Mouse (Mus musculus) T-helper 2 cell (primary cell): Measurements from ENCODE around the gene Crybg2.

ENCODE experiments used
- in situ Hi-C: fragments of 300-600 bp; cut with MboI, MseI; formaldehyde crosslinking; loops from one replicate; pipeline ENCODE4 v1.15.1; 2025; ENCODE audit warnings: high pct_unique_total_duplicates

Crybg2 gene

DNA sequence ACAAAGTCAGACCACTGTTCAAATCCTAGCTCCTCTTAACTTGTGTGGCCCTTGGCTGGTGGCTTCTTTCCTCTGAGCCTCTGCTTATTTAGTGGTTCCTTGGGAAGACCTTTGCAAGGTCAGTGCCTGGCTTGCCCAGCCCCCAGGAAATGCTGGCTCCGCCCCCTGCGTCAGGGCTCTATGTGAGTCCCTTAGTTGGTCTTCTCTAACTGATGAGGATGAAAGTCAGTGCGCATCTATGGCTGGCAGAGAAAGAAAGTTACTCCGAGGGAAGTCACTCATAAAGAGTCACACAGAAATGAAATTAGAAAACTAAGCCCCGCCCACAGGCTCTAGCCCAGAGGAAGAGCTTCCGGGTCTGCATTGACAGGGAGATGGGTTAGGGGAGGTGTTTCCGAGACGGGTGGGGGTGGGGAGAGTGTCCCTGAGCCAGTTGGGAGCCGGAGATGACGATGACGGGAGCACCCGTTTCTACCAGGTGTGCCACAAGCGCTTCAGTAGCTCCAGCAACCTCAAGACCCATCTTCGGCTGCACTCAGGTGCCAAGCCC is 2.4 kb upstream of the Crybg2 start:
- in situ Hi-C loops: no loop called here

DNA sequence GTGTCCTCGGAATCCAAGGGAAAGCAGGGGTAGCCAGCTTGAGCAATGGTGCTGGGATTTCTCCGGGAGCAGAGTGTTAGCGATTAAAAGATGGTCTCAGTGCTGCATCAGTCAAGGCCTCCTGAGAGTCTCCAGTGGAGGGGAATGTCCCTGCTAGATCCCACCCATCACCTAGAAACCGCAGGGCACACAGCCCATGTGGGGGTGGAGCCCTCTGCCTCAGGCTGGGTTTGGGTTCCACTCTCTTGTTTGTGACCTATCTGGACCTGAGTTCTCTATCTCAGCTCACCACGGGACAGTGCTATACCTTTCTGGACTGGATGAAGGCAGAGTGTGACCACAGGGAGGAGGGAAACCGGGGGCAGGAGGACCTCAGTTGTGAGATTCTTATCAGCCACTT is 1.7 kb upstream of the Crybg2 start:
- in situ Hi-C loops: no loop called here

DNA sequence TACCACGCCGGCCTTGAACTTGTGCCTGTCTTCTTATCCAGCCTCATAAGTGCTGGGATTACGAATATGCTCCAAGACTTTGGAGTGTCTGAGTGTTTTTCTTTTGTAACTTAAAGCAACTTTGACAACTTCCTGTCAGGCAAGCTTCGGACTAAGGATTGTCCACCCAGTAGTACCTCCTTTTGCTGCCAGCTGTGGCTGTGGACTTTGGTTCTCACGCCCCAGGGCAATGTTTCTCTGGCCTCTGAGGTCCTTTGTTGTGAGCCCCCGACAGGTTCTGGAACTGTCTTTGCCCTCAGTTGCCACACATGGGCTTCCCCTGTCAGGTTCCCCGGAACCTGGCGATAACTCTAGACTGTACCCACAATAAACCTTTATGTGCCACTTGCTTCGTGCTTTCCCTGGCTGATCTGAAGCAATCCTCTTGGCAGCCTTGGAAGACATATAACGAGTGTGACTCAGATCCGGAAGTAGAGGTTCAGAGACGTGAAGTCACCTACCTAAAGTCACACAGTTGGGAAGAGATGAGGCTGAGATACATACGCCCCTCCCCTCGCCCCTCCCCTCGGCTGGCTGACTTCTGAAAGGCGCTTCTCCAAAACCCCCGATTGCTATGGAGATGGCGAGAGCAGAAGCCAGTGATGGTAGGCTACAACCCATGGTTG is 683 bp downstream of the Crybg2 start:
- in situ Hi-C loops: no loop called here

DNA sequence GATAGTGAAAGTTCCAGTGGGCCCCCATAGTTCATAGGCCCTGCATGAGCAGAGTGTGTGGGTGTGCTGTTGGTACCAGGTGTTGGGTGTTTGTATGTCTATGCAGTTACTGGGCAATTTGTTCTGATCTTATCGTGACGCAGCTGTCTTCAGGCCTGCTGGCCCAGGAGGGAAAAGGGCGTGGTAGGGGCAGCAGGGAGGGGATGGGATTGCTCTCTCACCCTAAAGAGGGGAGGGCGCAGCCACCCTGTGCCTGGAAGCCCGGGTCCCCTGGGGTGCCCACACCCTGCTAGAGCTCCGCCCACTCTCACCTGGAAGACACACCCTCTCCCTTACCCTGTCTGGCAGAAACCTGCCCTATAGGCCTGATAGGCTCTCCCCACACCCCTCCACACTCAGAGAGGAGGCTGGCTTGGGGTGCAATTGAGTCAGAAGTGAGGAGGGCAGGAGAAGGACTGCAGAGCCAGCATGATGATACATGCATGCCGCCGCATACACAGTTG is 1.4 kb downstream of the Crybg2 start:
- in situ Hi-C loops: no loop called here

DNA sequence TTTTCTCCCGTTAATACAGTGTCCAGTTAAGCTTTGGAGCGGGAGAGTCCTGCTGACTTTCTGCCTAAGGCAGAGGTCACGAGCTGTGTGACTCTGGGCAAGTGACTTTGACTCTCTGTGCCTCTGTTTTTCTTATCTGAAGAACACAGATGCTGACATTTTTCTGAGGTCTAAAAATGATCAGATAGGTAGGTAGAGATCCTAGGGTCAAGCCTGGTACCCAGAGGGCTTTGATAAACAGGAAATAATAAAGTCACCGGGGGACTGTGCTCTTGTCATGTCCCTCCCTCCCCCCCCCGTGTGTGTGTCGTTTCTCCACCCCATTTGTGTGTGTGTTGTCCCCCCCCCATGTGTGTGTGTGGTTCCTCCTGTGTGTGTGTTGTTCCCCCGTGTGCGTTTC is 1.9 kb downstream of the Crybg2 start:
- in situ Hi-C loops: no loop called here

DNA sequence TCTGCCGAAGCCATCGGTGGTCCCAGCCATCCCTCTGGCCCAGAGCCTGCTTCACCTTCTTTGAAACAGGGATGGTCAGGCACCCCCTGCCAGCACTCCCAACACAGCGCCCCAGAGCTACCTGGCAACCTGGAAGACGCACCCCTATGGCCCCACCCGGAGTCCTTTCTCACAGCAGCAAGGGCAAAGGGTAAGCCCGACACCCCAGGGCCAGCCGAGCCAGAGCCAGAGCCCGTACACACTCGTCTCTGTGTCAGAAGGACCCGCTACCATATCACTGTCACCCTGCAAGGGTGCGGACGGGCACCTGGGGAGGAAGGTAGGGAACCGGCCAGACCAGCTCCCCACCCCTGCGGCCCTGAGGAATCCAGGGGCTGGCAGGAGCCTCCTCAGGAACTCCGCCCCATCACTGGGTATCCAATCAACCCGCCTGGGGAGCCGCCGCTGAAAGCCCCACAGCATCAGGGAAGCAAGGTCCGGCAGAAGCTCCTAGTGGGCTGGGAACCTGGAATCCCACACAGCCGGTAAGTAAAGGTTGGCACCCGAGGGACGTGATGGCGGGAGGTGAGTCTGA is 4.9 kb downstream of the Crybg2 start:
- in situ Hi-C loops: no loop called here

DNA sequence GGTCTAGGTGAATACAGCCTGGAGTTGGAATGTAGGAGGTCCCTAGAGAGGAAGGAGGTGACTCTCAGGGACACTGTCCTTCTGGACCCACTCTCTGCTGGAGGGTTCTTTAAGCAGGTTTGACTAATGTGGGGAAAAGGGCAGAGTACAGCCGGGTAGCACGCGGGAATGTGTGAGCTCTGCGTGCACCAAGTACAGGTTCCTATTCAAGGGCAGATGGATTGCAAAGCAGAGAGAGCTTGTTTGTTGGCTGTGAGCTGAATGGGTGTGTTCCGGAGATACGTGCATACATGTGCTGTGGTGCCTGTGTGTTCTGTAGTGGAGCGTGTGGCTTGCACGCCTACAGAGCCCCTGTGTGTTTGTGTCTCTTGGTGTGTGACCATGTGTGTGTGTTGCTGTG is 6.8 kb downstream of the Crybg2 start:
- in situ Hi-C loops: no loop called here

DNA sequence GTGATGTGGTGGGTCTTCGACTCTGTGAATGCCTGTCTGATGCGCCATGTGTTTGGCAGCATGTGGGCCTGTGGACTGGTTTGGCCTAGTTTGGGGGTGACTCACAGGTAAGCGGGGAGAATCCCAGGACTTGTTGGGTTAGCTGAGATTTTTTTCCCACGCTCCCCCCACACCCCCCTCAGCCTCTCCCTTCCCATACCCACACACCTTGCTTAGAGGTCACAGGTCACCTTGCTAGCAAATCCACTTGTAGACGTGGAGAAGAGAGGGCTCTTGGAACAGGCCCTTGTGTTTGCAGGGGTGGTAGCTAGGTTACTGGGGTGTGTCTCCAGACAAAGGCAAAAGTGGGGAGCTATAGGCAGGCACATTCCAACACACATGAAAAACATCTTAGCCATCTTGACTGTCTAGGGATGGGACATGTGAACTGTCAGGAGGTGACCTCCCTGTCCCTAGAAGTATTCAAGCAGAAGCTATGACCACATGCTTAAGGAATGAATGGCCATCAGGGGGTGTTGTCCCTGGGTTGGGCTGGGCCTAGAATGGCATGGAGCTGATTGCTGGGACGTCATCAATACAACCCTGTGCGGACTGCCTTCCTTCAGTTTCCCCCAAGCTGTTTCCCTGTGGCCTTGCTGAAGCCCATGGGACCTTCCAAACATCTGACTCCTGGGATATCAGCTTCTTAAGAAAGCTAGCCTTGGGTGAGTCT is 7.4 kb downstream of the Crybg2 start:
- in situ Hi-C loops: no loop called here

DNA sequence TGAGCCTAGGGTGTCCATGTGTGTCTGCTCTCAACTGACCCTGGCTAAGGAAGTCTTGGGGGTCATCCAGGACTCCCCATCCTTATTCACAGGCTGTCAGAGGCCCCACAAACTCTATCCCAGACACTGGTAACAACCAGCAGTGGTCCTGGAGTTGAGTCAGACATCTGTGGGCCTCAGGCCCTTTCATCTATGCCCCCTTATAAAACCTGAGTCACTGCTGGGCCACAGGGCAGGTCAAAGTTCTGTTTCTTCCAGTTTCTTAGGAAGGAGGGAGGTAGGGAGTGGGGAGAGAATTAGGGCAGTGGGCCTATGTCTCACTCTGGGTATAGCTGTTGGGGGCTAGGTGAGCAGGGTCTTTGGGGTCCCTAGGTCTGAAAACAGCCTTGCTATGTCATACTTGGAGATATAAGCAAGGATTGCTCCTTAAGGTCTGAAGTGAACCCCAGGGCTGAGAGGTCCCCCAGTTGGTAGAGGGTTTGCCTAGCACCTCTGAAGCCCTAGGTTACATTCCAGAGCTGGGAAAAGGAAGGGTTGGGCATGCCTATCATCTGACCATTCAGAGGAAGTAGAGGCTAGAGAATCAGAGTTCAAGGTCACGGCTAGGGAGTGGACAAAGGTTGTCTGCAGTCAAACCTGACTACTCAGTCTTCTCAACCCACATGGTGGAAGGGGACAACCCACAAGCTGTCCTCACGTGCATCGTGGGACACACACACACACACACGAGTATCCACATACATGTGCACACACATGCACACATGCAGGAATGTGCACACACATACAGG is 8.4 kb downstream of the Crybg2 start:
- in situ Hi-C loops: no loop called here

DNA sequence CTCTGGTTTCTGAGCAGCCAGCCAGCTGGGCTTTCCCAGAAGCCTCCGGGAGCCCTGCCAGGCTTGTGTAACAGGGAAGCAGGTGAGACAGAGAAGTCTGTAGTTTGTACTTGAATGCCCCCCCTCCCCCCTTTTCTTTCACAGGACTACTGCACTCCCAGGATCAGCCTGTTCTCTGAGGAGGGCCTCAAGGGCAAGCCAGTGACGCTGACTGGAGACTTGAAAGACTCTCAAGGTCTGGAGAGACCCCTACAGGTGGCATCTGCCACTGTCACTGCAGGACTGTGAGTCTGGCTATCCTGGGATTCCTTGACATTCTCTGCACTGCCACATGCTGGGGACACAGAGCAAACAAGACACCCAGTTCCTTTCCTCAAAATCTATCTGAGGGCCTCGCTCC is 18.1 kb downstream of the Crybg2 start:
- in situ Hi-C loops: no loop called here

DNA sequence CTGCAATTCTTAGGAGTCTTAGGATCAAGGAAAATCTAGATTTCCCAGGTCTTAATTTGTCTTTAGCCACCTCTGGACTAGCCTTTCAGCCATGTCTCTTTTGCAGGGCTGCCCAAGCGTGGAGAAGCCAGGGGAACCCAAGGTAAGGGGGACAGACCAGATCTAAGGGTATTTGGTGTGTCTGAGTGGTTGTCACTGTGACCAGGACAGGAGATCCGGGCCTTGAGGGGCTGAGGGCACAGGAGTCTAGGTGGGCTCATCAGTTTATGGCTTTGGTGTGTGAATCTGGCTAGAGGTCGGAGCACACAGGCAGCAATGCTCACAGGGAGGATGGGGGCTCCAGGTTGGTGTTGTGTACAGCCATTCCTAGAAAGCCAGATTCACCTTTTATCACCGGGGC is 20.1 kb downstream of the Crybg2 start:
- in situ Hi-C loops: loop anchor here (5.0 kb wide), 1 partner anchor 43 kb away; no protein-coding TSS in a partner anchor

DNA sequence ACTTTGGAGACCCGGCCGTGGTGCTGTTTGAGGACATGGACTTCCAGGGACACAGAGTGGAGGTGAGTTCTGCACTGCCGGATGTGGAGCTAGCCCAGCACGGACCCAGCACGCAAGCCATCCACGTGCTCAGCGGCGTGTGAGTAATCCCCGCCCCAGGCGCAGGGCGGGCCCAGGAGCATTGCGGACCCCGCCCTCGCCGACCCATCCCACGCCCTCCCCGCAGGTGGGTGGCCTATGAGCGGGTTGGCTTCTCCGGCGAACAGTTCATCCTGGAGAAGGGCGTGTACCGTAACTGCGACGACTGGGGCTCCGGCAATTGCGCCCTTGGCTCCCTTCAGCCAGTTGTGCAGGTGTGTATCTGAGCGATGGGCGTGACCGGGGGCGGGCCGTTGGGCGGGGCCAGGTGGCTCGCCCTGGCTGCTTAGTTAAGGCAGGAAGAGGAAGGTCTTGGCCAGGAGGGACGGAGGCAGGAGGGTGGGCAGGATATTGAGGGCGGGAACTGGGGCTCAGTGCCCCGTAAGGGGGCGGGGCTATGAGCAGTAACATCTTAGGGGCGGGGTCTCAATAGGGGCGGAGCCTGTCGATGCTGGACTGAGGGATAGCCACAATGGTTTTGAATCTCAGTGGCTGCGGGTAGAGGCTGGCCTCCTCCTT is 21.2 kb downstream of the Crybg2 start:
- in situ Hi-C loops: loop anchor here (5.0 kb wide), 1 partner anchor 45 kb away; no protein-coding TSS in a partner anchor

DNA sequence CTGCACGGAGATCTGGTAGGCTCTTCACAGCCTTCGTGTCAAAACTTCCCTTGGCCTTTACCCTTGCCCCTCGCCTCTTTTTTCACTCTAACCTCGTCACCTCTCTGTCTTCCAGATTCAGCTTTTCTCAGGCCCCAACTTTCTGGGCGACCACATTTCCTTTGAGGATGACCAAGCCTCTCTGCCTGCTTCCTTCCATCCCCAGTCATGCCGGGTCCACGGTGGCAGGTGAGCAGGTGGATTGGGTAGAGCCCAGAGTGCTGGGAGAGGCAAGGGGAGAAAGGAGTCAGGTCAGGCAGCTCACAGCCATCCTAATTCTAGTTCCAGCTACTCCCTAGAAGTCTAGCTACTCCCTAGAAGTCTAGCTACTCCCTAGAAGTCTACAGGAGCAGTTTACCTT is 21.8 kb downstream of the Crybg2 start:
- in situ Hi-C loops: loop anchor here (5.0 kb wide), 1 partner anchor 45 kb away; no protein-coding TSS in a partner anchor

DNA sequence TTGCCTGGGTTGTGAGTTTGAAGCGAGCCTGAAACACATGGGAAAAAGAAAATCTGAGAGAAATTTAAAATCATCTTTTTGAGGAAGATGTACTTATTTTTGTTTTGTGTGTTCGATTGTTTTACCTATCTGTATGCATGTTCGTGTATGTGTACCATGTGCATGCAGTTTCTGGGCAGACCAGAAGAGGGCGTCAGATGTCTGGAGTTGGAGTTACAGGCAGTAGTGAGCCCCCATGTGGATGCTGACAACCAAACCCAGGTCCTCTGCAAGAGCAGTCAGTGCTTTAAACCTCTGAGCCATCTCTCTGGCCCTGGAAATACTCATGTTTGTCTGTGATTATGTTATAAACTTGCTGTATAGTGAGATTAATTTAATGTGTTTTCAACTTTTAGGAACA is 24.4 kb downstream of the Crybg2 start:
- in situ Hi-C loops: loop anchor here (5.0 kb wide), 1 partner anchor 48 kb away; no protein-coding TSS in a partner anchor

DNA sequence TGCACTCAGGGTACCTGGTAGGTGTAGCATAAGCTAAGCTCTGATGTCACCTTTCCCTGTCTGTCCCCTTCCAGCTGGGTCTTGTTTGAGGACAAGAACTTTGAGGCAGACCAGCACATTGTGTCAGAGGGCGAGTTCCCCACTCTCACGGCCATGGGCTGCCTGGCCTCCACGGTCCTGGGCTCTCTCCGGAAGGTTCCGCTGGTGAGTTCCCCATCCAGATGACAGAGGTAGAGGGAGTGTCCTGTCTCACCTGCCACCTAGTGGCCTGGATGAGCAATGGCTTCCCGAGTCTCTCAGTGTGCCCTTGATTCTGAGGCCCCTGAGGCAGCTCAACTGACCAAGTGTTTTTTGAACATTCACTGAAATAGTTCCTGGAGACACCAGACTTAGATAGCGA is 26.8 kb downstream of the Crybg2 start:
- in situ Hi-C loops: no loop called here

DNA sequence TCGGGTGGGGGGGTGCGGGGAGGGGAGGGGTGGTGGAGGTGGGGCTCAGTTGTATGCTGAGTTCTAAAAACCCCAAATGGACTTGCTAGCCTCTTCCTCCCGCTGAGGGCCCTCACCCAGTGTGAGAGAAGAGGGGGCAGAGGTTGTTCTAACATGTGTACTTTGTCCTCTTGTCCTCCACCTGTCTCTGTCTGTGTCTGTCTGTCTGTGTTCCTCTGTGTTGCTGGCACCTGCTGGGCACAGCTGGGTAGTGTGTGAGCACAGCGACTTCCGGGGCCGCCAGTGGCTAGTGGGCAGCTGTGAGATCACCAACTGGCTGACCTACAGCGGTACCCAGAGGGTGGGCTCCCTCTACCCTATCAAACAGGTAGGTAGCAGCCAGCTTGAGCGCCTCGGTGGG is 28.4 kb downstream of the Crybg2 start:
- in situ Hi-C loops: no loop called here

DNA sequence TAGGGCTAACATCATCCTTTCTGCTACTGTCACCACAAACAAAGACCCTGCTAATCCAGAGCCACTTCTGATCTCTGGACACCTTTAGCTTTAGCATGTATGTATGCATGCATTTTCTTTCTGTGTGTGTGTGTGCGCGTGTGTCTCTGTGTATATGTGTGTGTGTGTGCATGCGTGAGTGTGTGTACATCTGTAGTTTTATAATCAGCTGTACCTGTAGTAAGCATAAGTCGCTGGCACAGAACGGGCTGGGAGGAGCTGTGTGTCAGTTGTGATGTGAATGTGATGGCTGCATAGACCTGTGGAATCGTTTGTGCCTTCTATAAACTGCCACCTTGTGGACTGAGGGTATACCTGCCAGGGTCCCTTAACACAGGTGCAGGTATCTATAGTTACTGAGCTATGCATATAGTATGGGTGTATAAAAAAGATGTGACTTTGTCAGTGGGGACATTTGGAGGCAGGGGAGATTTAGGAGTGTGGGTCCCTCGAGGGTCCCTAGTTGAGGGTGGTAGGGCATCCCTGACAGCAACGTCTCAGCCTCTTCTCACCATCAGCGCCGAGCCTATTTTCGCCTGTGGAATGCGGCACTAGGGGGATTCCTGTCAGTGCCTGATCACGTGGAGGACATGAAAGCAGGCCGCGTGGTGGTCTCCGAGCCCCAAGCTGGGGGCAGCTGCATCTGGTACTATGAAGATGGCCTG is 30.1 kb downstream of the Crybg2 start:
- in situ Hi-C loops: loop anchor here (5.0 kb wide), 1 partner anchor 37 kb away; the partner anchor contains the start of gene Sh3bgrl3

DNA sequence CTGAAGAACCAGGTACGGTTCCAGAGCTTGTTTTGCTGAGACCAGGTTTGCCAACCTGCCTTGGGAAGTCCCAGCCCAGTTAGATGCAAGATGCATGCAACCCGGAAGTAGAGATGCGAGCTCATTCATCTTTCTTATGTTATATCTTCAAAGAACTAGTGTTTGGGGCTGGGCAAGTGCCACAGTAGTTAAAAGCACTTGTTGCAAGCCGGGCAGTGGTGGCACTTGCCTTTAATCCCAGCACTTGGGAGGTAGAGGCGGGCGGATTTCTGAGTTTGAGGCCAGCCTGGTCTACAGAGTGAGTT is 30.6 kb downstream of the Crybg2 start:
- in situ Hi-C loops: loop anchor here (5.0 kb wide), 1 partner anchor 36 kb away; the partner anchor contains the start of gene Sh3bgrl3

DNA sequence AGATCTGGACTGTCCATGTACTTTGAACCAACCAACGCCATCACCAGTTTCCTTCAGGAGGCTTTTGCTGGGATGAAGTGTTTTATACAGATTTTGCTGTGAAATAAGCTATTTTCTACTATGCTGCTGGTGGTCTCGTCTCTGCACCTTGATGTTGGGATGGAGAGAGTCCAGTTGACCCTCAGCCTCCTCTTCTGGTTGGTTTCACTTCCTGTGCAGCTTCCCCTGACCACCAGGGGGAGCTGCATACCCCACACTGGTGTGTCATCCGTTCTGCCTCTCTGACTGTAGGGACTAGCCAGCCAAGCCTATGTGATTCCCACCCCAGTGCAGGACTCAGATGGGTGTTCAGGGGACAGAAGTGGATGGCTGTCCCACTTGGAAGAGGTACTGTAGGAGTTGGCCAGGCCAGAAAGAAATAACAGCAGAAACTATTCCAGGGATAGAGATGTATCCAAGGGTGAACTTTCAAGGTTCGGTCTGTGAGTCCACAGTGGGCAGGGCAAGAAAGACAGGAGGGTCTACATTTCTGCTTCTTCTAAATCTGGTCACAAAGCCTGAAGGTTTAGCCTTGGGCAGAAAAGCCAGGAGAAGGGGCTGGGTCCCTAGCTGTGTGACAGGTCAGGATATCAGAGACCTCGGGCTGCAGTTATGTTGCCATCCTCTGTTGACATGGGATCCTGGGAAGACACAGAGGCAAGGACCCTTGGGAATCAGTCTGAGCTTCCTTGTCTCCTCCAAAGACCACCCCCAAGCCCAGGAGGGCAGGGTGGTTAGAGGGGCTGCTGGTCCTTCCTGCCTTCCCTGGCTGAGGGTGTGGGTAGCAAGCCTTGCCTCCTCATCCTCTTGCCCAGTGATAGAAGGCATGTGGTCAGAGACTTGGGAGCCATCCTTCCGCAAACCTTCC is 32.0 kb downstream of the Crybg2 start:
- in situ Hi-C loops: loop anchor here (5.0 kb wide), 1 partner anchor 35 kb away; the partner anchor contains the start of gene Sh3bgrl3
